Mouse (Mus musculus): Measurements from ENCODE around the gene Zfp964. TPM values are rescaled to one million over a fixed set of nuclear protein-coding genes. Genes with fewer than 3 reads are reported as not detected.

The Zfp964 gene
- polyA plus RNA-seq, 1 experiment from 2014 or later: 2.6 TPM

Other genes with a start within 250 kb of the Zfp964 start
- gene Gm9495, start 200.9 kb upstream of the Zfp964 start, polyA plus RNA-seq (2016; fragmentation: Nextera tagmentation; extraction: Ambion mirVana): not detected in 2 replicates
- gene Gm7697, start 131.5 kb upstream of the Zfp964 start, polyA plus RNA-seq (2016; fragmentation: Nextera tagmentation; extraction: Ambion mirVana): not detected in 2 replicates
- 42.0 and 42.4 TPM in 2 replicates for gene Zfp868, start 28.9 kb upstream of the Zfp964 start, polyA plus RNA-seq (2016; fragmentation: Nextera tagmentation; extraction: Ambion mirVana)
- gene Zfp869, start 56.2 kb downstream of the Zfp964 start, polyA plus RNA-seq (2016; fragmentation: Nextera tagmentation; extraction: Ambion mirVana): 32.5 and 34.3 TPM in 2 replicates
- gene Zfp963, start 95.5 kb downstream of the Zfp964 start, polyA plus RNA-seq (2016; fragmentation: Nextera tagmentation; extraction: Ambion mirVana): 6.3 and 7.3 TPM in 2 replicates
- 0.71 TPM in 1 of 2 replicates, not detected in the other for gene Gm20422, start 120.4 kb downstream of the Zfp964 start, polyA plus RNA-seq (2016; fragmentation: Nextera tagmentation; extraction: Ambion mirVana)
- gene Atp13a1, start 136.7 kb downstream of the Zfp964 start, polyA plus RNA-seq (2016; fragmentation: Nextera tagmentation; extraction: Ambion mirVana): 54.8 and 55.4 TPM in 2 replicates
- gene Zfp866, start 136.7 kb downstream of the Zfp964 start, polyA plus RNA-seq (2016; fragmentation: Nextera tagmentation; extraction: Ambion mirVana): 44.6 and 45.7 TPM in 2 replicates
- 19.6 and 20.2 TPM in 2 replicates for gene Gmip, start 154.2 kb downstream of the Zfp964 start, polyA plus RNA-seq (2016; fragmentation: Nextera tagmentation; extraction: Ambion mirVana)
- gene Lpar2, start 167.9 kb downstream of the Zfp964 start, polyA plus RNA-seq (2016; fragmentation: Nextera tagmentation; extraction: Ambion mirVana): 0.54 and 0.65 TPM in 2 replicates
- gene Pbx4, start 178.0 kb downstream of the Zfp964 start, polyA plus RNA-seq (2016; fragmentation: Nextera tagmentation; extraction: Ambion mirVana): 44.8 and 49.3 TPM in 2 replicates
- gene Cilp2, start 233.2 kb downstream of the Zfp964 start, polyA plus RNA-seq (2016; fragmentation: Nextera tagmentation; extraction: Ambion mirVana): 0.85 and 1.1 TPM in 2 replicates
- gene Tssk6, start 247.7 kb downstream of the Zfp964 start, polyA plus RNA-seq (2016; fragmentation: Nextera tagmentation; extraction: Ambion mirVana): 4.0 and 5.7 TPM in 2 replicates
- gene Ndufa13, start 248.1 kb downstream of the Zfp964 start, polyA plus RNA-seq (2016; fragmentation: Nextera tagmentation; extraction: Ambion mirVana): 165 and 170 TPM in 2 replicates
- 7.2 and 8.0 TPM in 2 replicates for gene Yjefn3, start 248.2 kb downstream of the Zfp964 start, polyA plus RNA-seq (2016; fragmentation: Nextera tagmentation; extraction: Ambion mirVana)

Measured in midbrain, embryonic 12.5 days (tissue).